Mouse (Mus musculus): ENCODE measurements at regions not wholly inside any gene's neighbourhood (a gene's known extent, or its start where the extent isn't known, plus 50 kb on each side); places are given as distances from the start of the nearest gene placed in this dataset.
A peak's percentile ranks its signal among the peaks of the same experiment; 100 is the strongest.

- no peak for DNase-seq
Measured at GRCm38 (mm10) chr3:51033292-51033691, 191.0 kb upstream of the Noct start.

GRCm38 (mm10) chr3:51036700-51037306 is 187.4 kb upstream of the Noct start:
- DNase-seq = no peak

GRCm38 (mm10) chr3:51042223-51042846 is 181.9 kb upstream of the Noct start:
- no peak for DNase-seq

- DNase-seq = no peak
Measured at GRCm38 (mm10) chr3:51048739-51049138, 175.5 kb upstream of the Noct start.

- no peak for DNase-seq
Measured at GRCm38 (mm10) chr3:51050156-51050555, 174.1 kb upstream of the Noct start.

- DNase-seq = no peak
Measured at GRCm38 (mm10) chr3:51055004-51055403, 169.2 kb upstream of the Noct start.

- DNase-seq = peak in 1 of 2 experiments; percentile 17
Measured at GRCm38 (mm10) chr3:51064201-51064600, 160.0 kb upstream of the Noct start.

GRCm38 (mm10) chr3:51066373-51066772 is 157.9 kb upstream of the Noct start:
- no peak for DNase-seq

- no peak for DNase-seq
Measured at GRCm38 (mm10) chr3:51072417-51072816, 151.8 kb upstream of the Noct start.

GRCm38 (mm10) chr3:51073003-51073679 is 151.1 kb upstream of the Noct start:
- DNase-seq = no peak

- no peak for DNase-seq
Measured at GRCm38 (mm10) chr3:51073743-51074319, 150.4 kb upstream of the Noct start.

- no peak for DNase-seq
Measured at GRCm38 (mm10) chr3:51075219-51075920, 148.9 kb upstream of the Noct start.

- DNase-seq = no peak
Measured at GRCm38 (mm10) chr3:51078459-51078858, 145.8 kb upstream of the Noct start.

- no peak for DNase-seq
Measured at GRCm38 (mm10) chr3:51080415-51080814, 143.8 kb upstream of the Noct start.

- DNase-seq = no peak
Measured at GRCm38 (mm10) chr3:51080855-51081254, 143.4 kb upstream of the Noct start.

- no peak for DNase-seq
Measured at GRCm38 (mm10) chr3:51082831-51083575, 141.2 kb upstream of the Noct start.

- no peak for DNase-seq
Measured at GRCm38 (mm10) chr3:51083583-51083982, 140.7 kb upstream of the Noct start.

- DNase-seq = no peak
Measured at GRCm38 (mm10) chr3:51086441-51086849, 137.8 kb upstream of the Noct start.

GRCm38 (mm10) chr3:51087076-51087475 is 137.2 kb upstream of the Noct start:
- DNase-seq = no peak

- peak in 1 of 2 experiments; percentile 30 for DNase-seq
Measured at GRCm38 (mm10) chr3:51089036-51089669, 135.1 kb upstream of the Noct start.

- no peak for DNase-seq
Measured at GRCm38 (mm10) chr3:51091478-51091877, 132.8 kb upstream of the Noct start.

All from kidney, adult 8-10 months (tissue).